Mouse (Mus musculus): Measurements from ENCODE around the gene Gpr182. TPM values are rescaled to one million over a fixed set of nuclear protein-coding genes. Genes with fewer than 3 reads are reported as not detected.
"Not testable (repeated sequence)": the region's sequence is repeated elsewhere in the genome, so short reads cannot be mapped to it uniquely, and the experiment has no call there.

The Gpr182 gene
- 1 to 10 TPM; 1.6 TPM for total RNA-seq (2021)
- long read RNA-seq, experiment 1, partial matches to known transcripts, result 0 of 1 reads
- long read RNA-seq, experiment 1, other reads (novel, unspliced or antisense), result 0 of 1 reads
- long read RNA-seq, experiment 2, partial matches to known transcripts, result 0 of 1 reads
- long read RNA-seq, experiment 2, other reads (novel, unspliced or antisense), result 1 of 1 reads

DNA sequence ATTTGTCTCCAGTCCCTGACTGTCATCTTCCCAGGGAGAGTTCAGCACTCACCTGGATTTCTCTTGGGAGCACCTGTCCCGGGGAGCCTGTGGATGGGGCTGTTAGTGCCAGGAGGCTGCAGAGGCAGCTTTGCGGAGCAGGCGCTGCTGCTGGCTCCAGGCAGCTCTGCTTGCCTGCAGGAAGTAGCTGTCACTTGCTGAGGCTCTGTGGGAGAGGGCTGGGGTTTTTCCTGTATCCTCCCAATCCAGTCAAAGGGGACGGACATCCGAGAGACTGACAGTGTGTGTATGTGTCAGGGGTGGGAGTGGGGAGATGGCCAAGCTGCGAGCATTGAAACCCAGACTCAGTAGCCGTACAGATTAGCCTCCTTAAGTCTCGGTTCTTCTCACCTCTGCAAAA, at the start of gene Gpr182:
TSS of gene Gpr182 (minus strand) at position 185 of the 400 bp plus-strand sequence.
- no peak for DNase-seq (ENCODE audit: low spot score in 2 of 2)

DNA sequence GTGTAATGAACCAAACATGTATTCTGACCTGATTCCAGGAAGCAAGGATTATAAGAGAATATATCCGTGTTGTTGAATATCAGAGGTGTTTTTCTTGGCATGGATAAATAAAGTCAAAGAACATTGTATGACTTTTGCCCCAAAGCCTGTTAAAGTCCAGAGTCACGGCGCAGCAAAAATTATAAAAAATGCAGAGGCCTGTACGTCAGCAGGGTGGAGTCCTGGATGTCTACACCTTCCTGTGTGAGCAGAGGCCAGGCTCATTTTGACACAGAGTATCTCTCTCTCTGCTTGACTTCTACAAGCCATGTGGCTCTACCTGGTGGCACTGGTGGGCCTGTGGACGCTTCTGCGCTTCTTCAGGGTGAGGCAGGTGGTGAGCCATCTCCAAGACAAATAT, 49.4 kb upstream of the Gpr182 start, which contains the start of gene Rdh16:
TSS of gene Rdh16 (plus strand) at position 262 of the 400 bp plus-strand sequence.
- DNase-seq (ENCODE audit: low spot score in 2 of 2), result no peak

DNA sequence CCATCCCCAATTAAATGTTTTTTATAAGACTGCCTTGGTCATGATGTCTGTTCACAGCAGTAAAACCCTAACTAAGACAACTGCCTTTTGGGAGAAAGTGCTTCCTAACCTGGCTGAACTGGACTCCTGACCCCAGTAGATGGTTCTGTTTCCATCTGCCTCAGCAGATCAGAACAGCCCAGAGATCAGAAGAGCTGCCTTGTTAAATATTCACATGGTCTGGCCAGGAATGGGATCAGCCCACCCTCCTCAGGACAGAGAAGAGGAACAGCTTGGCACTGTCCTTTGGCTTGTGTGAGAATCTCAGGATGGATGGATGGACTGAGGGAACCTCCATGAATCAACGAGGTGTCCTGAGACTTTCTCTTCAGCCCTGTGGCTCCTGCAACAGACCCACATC, 47.8 kb upstream of the Gpr182 start:
- no peak for DNase-seq (ENCODE audit: low spot score in 2 of 2)

DNA sequence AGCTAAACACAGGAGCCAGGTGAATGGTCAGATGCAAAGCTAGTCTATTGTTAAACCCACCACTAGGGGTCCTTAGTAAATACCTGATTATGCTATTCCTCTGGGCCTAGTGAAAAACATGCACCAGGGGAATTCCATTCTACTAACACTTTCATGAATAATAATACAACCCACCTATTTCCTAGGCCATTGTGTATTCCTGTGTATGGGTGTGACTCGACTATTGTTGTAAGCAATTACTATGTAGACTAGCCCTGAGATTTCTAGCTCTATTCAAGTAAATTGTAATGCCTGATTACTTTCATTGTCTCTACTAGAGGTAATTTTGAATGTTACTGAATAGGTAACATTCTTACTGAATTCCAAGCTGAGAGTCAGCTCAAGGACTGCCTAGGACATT, 33.9 kb upstream of the Gpr182 start:
- not testable (repeated sequence) for DNase-seq (ENCODE audit: low spot score in 2 of 2)

DNA sequence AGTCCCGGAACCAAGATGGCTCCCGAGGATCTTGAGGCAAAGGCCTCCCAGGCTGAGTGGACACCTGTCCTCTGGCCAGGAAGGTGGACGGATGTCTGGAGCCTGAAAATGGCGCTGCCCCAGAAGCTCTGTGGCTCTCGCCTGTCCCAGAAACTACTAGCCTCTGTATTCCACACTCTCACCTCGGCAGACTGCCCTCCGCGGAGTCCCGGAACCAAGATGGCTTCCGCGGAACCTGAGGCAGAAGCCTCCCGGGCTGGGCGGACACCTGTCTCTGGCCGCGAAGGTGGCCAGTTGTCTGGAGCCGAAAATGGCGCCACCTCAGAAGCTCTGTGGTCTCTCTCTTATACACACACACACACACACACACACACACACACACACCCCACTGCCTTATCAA, 30.8 kb upstream of the Gpr182 start:
- not testable (repeated sequence) for DNase-seq (ENCODE audit: low spot score in 2 of 2)

DNA sequence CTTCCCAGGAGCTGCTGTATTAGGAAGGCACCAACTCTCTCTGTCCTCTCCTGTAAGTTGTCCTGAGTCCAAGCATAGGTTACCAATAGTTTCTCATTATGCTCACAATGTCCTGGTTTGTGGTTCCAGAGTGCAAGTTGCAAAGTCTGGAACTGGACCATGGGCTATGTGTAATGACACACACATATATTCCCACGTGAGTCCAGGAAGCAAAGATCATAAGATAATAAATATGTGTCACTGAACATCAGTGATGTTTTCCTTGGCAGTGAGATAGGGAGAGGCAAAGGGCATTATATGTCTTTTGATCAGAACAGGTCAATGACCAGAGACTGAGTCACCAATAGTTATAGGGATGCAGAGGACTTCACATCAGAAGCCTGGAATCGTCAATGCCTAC, 24.5 kb upstream of the Gpr182 start, which contains the start of gene Rdh9:
TSS of gene Rdh9 (plus strand) at position 376 of the 400 bp plus-strand sequence.
- DNase-seq (ENCODE audit: low spot score in 2 of 2), result no peak

DNA sequence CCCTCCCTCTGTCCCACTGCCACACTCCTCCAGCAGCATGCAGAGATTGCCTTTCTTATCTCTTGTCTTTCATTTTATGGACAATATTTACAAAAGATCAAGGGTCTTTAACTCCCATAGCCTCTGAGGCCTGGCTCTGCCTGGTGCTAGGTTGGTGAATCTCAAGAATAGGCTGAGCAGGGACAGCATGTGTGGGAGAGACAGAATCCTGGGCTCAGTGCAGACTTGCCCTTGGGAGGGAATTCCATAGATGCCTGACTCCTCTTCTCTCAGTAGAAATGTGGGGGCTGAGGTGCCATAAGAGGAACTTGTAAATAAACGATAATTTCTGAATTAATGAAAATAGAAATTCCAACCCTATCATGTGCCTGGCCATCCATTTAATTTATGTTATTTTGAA, 15.0 kb upstream of the Gpr182 start:
- no peak for DNase-seq (ENCODE audit: low spot score in 2 of 2)

DNA sequence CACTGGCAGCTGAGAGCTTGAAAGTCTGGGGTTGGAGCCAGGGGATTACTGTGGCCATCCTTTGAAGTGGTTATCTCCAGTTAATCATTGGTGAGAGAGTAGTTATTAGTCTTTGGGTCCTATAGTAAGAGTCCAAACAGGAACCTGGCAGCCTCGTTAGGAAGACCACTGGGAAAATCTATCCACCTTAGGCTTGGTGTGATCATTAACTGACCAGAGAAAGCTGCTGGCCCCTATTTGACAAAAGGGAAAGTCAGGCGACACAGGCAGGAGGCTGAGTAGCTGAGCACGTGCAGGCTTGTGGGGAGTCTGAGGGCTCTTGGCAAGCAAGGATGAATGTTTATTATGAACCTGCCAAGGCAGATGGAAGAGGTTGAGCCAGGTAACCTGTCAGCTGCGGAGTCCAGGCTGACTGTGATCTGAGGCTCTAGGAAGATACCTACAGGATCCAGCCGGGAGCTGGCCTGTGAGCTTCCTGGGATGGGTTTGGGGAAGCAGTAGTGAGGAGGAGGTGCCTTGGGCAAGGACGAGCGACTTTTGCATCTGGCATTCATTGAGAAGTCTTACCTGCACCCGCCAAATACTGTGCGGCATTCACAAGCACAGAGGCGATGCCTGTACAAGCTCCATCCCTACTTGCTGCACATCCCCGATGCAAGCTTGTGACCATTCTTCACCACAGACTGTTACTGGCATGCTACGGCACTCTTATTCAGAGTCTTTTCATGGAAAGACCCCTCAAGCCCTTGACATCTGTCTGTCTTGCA, 12.6 kb upstream of the Gpr182 start:
- DNase-seq (ENCODE audit: low spot score in 2 of 2), result no peak

DNA sequence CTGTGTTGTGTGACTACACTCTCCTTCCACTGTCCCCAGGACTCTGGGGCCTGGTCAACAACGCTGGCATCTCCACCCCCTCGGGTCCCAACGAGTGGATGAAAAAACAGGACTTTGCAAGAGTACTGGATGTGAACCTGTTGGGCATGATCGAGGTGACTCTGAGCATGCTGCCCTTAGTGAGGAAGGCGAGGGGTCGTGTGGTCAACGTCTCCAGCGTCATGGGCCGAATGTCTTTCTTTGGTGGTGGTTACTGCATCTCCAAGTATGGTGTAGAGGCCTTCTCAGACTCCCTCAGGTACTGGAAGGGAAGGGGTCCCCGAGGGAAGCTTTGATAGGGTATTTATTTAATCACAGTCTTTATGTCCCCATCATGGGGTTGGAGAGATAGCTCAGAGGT, 11.4 kb upstream of the Gpr182 start:
- not testable (repeated sequence) for DNase-seq (ENCODE audit: low spot score in 2 of 2)

DNA sequence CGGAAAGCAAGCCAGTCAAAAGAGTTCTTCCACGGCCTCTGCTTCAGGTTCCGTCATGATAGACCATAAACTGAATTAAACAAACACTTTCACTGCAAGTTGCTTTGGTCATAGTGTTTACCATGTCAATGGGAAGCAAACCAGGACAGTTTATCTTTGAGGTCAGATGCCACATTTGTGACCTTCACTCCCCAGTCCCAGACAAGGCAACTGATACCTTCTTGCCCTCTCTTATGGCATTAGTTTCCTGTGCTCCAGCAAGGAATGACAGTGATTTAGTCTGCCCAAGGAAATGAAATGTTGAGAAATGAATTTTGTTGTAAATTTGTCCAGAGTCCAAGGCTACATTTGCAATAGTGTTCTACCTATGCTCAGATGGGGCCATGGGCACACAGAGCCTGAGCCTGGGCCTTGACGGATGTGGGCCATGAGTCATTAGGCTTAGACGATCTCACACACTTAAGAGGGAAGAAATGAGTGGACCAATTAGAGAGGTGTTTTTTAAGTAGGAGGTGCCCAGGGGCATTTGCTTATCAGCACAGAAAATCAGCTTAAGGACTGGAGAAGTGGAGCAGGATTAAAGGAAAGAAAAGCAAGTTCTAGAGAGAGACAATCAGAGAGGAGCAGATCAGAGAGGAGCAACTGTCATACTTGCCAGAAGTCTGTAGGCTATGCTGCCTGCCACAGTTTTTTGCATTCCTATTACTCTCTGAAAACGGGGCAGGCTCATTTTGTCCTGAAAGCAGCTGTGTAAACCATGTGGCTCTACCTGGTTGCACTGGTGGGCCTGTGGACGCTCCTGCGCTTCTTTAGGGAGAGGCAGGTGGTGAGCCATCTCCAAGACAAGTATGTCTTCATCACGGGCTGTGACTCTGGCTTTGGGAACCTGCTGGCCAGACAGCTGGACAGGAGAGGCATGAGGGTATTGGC, 7.9 kb upstream of the Gpr182 start, which contains the start of the genes Rdh1 and Rdh16f1:
TSS of gene Rdh1 (plus strand) at position 541 of the 930 bp plus-strand sequence.
TSS of gene Rdh16f1 (plus strand) at position 607 of the 930 bp plus-strand sequence.
- DNase-seq (ENCODE audit: low spot score in 2 of 2), result no peak

DNA sequence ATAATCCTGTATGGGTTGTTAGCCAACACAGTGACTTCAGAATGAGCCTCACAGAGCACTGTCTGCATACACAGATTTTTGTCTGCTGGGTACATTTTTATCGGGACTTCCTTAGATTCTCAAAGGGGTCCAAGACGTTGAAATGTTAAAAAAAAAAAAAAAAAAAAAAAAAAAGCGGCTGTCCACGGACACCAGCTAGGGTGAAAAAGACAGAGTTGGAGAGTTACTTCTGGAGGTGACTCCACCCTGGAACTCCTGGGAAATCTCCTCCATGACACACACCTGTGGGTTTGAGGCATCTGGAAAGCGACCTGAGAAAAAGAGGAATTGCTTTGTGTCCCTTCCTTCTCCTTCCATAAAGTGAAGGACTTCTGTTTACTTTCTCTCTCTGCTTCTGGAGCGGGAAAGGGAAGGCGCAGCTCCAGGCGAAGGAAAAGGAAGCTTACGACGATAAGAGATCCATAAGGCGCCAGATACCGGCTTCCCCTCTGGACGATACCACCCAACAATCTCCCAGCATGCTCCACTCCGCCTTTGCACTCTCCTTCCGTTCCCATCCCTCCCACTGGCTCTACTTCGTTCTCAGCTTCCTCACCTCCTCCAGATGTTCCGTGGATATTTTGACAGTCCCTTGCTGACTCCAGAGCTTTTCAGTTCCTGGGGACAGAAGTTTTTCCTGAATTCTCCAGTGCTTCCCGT, 4.4 kb upstream of the Gpr182 start:
- no peak for DNase-seq (ENCODE audit: low spot score in 2 of 2)

DNA sequence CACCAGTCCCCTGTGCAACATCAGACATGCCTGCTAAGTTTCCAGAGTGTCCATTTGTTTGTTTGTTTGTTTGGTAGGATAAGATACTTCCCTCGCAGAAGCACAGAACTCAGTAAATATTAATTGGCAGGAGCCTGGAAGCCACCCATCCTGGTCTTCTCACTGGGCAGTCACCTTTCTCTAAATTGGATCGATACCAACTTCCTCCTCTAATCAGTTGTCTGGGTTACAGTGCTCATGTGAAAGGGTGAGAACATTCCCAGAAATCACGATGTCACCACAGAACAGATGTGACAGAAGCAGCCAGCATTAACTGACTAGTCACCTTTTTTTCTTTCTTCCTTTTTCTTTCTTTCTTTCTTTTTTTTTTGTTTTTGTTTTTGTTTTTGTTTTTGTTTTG, 3.7 kb upstream of the Gpr182 start:
- no peak for DNase-seq (ENCODE audit: low spot score in 2 of 2)

DNA sequence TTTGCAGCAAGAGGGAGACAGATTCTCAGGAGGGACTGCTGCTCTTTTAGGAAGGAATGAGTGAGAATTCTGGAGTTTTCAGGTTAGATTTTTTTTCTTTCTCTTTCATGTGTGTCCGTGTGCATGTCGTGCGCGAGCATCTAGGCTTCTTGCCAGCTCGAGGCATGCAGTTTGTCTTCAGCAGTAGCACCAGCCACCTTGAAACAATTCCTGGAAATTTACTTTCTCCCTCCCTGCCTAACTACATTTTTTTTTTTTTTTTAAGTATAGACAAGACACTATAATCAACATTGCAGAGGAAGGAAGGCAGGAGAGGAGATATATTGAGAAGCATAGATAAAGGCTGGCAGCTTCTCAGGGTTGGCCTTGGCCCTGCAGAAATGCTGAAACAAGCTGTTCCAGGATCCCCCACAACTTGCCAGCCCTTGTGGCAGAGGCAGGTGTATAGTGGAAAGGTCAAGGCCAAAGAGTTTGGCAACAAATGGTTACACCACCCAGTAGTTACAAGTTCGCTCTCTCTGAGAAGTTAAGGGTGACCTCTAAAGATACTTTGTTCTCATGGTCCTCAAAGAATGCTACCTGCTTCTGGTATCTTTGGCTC, 3.1 kb upstream of the Gpr182 start:
- DNase-seq (ENCODE audit: low spot score in 2 of 2), result no peak

DNA sequence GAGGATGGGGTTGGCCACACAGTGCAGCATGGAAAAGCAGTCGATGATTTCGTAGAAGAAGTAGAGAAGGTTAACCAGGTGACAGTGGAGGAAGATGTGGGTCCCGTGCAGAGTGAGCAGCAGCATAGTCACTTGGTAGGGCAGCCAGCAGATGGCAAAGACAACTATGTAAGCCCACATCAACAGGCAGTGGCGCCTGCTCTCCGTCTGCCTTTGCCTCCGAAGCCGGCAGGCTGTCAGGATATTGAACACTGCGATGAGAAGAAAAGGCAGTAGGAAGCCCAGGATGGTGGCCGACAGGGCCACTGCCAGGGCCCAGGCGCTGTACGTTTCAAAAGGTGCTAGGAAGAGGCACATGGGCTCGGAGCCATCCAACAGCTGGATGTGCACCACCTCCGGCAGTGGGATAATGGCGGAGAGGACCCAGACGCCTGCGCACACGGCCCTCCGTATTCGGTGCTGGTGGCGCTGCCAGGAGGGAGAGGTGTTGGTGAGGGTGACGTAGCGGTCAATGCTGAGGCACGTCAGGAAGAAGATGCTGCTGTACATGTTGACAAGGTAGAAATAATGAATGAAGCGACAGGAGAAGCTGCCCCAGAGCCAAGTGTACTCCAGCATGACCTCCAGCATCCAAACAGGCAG, 1.3 kb downstream of the Gpr182 start:
- no peak for DNase-seq (ENCODE audit: low spot score in 2 of 2)

DNA sequence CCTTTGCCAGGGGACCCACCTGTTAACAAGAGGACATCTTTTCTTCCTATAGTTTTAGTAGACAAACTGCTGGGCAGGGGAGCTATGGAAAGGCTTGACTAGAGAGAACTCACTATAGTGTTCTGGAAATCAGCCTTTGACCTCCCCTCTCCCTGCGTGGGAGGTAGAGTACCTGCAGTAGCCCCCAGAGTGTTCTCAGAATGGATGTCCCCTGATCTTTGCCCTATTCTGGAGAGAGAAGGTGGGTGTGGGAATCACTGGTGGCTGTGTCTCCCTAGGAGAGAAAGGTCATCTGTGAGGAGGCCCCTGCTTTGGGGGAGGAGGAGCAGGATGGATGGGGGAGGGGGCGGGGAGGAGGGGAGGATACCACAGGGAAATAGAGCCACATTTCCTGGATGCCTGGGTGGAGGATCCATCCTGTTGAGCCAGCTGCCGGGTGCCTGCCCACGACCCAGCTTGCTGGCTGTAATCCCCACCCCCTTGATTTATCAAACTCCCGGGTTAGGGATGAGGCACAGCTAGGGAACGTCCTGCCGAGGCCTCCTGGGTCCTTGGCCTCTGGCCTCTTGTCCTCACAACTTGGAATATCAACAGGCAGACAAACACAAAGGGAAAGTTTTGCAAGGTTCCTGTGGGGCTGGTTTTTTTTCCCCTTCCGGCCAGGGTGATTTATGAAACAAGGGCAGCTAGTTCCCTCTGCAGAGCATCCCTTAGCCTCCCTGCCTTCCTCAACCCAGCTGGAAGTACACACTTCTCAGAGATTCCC, 2.5 kb downstream of the Gpr182 start:
- DNase-seq (ENCODE audit: low spot score in 2 of 2), result no peak

DNA sequence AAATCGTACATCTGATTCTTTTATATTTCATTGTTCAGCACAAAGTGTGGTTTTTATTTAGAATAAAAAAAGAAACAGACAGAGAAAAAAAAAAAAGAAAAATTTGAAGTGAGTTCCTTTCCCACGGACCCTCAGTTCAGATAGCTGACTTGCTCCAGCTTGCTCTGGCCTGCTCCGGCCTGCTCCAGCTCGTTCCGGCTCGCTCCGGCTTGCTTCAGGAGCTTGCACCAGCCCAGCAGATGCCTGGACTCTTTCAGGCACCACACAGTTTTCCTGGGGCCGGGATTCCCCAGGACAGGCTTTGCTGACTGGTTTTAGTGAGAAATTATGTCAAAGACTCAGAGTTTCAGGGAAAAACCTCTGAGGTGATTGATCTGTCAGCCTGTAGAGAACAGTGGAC, 4.3 kb downstream of the Gpr182 start:
- no peak for DNase-seq (ENCODE audit: low spot score in 2 of 2)

DNA sequence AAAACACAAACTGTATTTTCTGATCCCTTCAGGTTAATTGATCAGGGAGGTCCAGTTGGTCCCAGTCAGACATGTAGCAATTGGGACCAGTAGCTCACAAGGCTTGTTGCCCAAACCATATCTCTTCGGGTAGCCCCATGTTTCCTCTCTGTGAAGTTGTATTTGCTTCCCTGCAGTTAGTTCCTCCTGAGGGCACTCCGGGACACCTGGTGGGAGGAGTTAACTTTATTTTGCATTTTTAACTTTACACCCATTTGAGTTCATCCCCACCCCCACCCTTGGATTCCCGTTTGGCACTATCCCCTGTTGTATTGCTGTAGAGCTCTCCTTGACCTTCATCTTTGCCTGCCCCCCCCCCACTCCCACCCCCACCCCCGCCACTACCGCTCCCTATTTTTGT, 5.6 kb downstream of the Gpr182 start:
- DNase-seq (ENCODE audit: low spot score in 2 of 2), result no peak

DNA sequence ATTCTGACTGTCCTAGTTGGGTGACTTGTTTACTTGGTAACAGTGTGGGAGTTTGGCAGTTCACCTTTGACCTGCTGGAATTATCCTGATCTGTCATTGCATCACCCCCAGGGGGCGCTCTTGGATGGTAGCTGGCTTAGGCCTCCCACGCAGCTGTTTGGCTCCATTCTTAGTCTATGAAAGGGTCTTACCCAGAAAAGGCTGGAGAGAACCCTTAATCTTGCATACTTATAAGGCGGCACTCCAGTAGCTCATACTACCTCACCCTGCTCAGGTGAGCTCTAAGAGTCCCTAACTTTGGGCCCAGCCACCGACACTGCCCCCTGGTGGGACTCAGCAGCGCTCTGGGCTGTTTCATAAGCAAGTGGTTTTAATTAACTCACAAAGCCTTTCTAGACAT, 6.9 kb downstream of the Gpr182 start:
- DNase-seq (ENCODE audit: low spot score in 2 of 2), result no peak

DNA sequence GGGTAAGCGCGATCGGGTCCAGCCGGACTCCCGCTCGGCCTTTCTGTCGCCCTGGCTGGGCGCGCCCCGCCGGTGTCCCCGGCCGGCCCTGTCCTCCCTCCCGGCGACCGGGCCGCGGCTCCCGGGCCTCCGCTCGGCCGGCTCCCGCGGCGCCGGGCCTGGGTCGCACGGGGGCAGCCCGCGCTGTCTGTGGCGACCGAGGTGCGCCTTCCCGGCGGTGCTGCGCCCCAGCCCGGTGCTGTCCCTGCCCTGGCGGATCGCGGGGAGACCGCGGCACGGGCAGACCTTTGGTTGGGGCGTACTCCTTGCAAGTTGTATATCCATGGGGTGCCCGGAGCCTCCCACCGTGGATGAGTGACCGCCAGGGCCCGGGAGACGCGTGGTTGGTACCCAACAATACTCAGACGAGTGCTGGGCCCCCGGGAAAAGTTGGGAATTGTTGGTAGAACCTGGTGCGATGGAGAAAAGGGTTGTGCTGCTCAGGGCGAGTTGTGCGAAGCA, 11.8 kb downstream of the Gpr182 start:
- no peak for DNase-seq (ENCODE audit: low spot score in 2 of 2)

All from layer of hippocampus, postnatal 14 days (tissue).